Mouse (Mus musculus): Measurements from ENCODE around the gene Tecpr1.

- no peak for TF ChIP-seq CTCF (IDR thresholded peaks at IDR 0.05; ENCODE audit: low read depth)
- no peak for TF ChIP-seq EP300 (optimal IDR thresholded peaks at IDR 0.05)
Measured at GRCm38 (mm10) chr5:144267535-144268241, 44.3 kb upstream of the Tecpr1 start.
